Mouse (Mus musculus) kidney, adult 8-10 months (tissue): ENCODE data around the gene Bbs9.
"Not testable (repeated sequence)": the region's sequence is repeated elsewhere in the genome, so short reads cannot be mapped to it uniquely, and the experiment has no call there.

Source experiments
- DNase-seq, 2 experiments: peaks; one replicate each; pipeline ENCODE4 v3.0.0; 2022

Gene Bbs9

GRCm38 (mm10) chr9:22475424-22475868 lies at the start of gene Bbs9:
TSS of gene Bbs9 (plus strand) at chr9:22475715.
- DNase-seq, result peak; percentile 94 to 95

- no peak for DNase-seq
Measured at GRCm38 (mm10) chr9:22428028-22428665, 47.4 kb upstream of the Bbs9 start.

- no peak for DNase-seq
Measured at GRCm38 (mm10) chr9:22428666-22429410, 46.7 kb upstream of the Bbs9 start.

GRCm38 (mm10) chr9:22429533-22430241 lies 45.8 kb upstream of the Bbs9 start:
- peak; percentile 8 to 17 for DNase-seq

GRCm38 (mm10) chr9:22430315-22430840 lies 45.1 kb upstream of the Bbs9 start:
- DNase-seq, result no peak

- no peak for DNase-seq
Measured at GRCm38 (mm10) chr9:22433221-22433620, 42.3 kb upstream of the Bbs9 start.

- DNase-seq, result no peak
Measured at GRCm38 (mm10) chr9:22434101-22434500, 41.4 kb upstream of the Bbs9 start.

- DNase-seq, result no peak
Measured at GRCm38 (mm10) chr9:22438826-22439225, 36.7 kb upstream of the Bbs9 start.

GRCm38 (mm10) chr9:22443157-22443556 lies 32.4 kb upstream of the Bbs9 start:
- no peak for DNase-seq

GRCm38 (mm10) chr9:22445123-22445522 lies 30.4 kb upstream of the Bbs9 start:
- DNase-seq, result no peak

GRCm38 (mm10) chr9:22447213-22447612 lies 28.3 kb upstream of the Bbs9 start:
- DNase-seq, result no peak

GRCm38 (mm10) chr9:22448420-22448819 lies 27.1 kb upstream of the Bbs9 start:
- DNase-seq, result no peak

GRCm38 (mm10) chr9:22449209-22449608 lies 26.3 kb upstream of the Bbs9 start:
- DNase-seq, result no peak

- no peak for DNase-seq
Measured at GRCm38 (mm10) chr9:22452697-22453096, 22.8 kb upstream of the Bbs9 start.

- DNase-seq, result no peak
Measured at GRCm38 (mm10) chr9:22453501-22453924, 22.0 kb upstream of the Bbs9 start.

GRCm38 (mm10) chr9:22453990-22454389 lies 21.5 kb upstream of the Bbs9 start, which contains the start of gene Gm17545:
TSS of gene Gm17545 (plus strand) at chr9:22454290.
- not testable (repeated sequence) for DNase-seq

- DNase-seq, result no peak
Measured at GRCm38 (mm10) chr9:22455041-22455440, 20.5 kb upstream of the Bbs9 start.

- DNase-seq, result no peak
Measured at GRCm38 (mm10) chr9:22457142-22457835, 18.2 kb upstream of the Bbs9 start.

GRCm38 (mm10) chr9:22461946-22462345 lies 13.6 kb upstream of the Bbs9 start:
- no peak for DNase-seq

GRCm38 (mm10) chr9:22466212-22466611 lies 9.3 kb upstream of the Bbs9 start:
- DNase-seq, result no peak

- DNase-seq, result peak; percentile 23 to 29
Measured at GRCm38 (mm10) chr9:22467371-22468169, 7.9 kb upstream of the Bbs9 start.
